Mouse (Mus musculus) midbrain, postnatal 0 days (tissue): ENCODE measurements around the gene Vps13a. TPM values are rescaled to one million over a fixed set of nuclear protein-coding genes. Genes with fewer than 3 reads are reported as not detected.
A peak's percentile ranks its signal among the peaks of the same experiment; 100 is the strongest.

Source experiments
- ATAC-seq: fragments of 200-750 bp; cut with Nextera tagmentation; 2 replicates; pipeline ENCODE4 v1.8.0; 2017; ENCODE audit warnings: moderate number of reproducible peaks, mild to moderate bottlenecking, moderate TSS enrichment, moderate library complexity; ENCODE audit not compliant: low FRiP score
- DNase-seq: peaks from one replicate; pipeline ENCODE4 v3.0.0-alpha.2; 2015; ENCODE audit warnings: low spot score
- H3K27ac ChIP-seq: fragments of 300-500 bp; sonication (generic); 2 replicates; pipeline ENCODE4 v1.5.1; 2014; ENCODE audit warnings: low read depth, mild to moderate bottlenecking, low read length, mixed read lengths
- H3K27me3 ChIP-seq: fragments of 300-500 bp; sonication (generic); 2 replicates; pipeline ENCODE4 v1.6.1; 2014; ENCODE audit warnings: low read length, control low read depth, mixed read lengths; ENCODE audit not compliant: insufficient read depth
- H3K36me3 ChIP-seq: fragments of 300-500 bp; sonication (generic); 2 replicates; pipeline ENCODE4 v1.6.1; 2014; ENCODE audit warnings: low read length, control low read depth, mixed read lengths; ENCODE audit not compliant: insufficient read depth
- H3K4me1 ChIP-seq: fragments of 300-500 bp; sonication (generic); 2 replicates; pipeline ENCODE4 v1.6.1; 2014; ENCODE audit warnings: mild to moderate bottlenecking, control low read depth, antibody characterized with exemption, low read length, mixed read lengths; ENCODE audit not compliant: insufficient read depth
- H3K4me2 ChIP-seq: fragments of 300-500 bp; sonication (generic); 2 replicates; pipeline ENCODE4 v1.6.1; 2014; ENCODE audit warnings: low read depth, mild to moderate bottlenecking, low read length, mixed read lengths; ENCODE audit not compliant: poor library complexity, severe bottlenecking
- H3K4me3 ChIP-seq: fragments of 300-500 bp; sonication (generic); 2 replicates; pipeline ENCODE4 v1.5.1; 2014; ENCODE audit warnings: low read depth, mild to moderate bottlenecking, low read length, moderate library complexity
- H3K9ac ChIP-seq: fragments of 300-500 bp; sonication (generic); replicated peaks from 2 replicates; pipeline ENCODE4 v1.6.1; 2014; ENCODE audit warnings: mild to moderate bottlenecking, low read length, moderate library complexity, mixed read lengths; ENCODE audit not compliant: poor library complexity, severe bottlenecking
- H3K9me3 ChIP-seq: fragments of 300-500 bp; sonication (generic); 2 replicates; pipeline ENCODE4 v1.6.1; 2016; ENCODE audit warnings: low read length, control low read depth
- CTCF ChIP-seq: IDR thresholded peaks from 2 replicates; pipeline ENCODE4 v1.5.1; 2016; ENCODE audit warnings: antibody characterized with exemption, mild to moderate bottlenecking
- WGBS: fragments of 180-500 bp; shearing (Covaris S2); extraction: QIAGEN DNeasy Blood & Tissue Kit; methylation state at CpG from one replicate; pipeline ENCODE4 v1.1.7; 2014; 5-methylcytosine and 5-hydroxymethylcytosine counted together
- polyA plus RNA-seq: library from polyadenylated mRNA; unstranded; fragments of >200 nt; fragmentation: Nextera tagmentation; extraction: Ambion mirVana; gene quantifications from 2 replicates; pipeline ENCODE4 v1.2.1, GENCODE M21; 2015
- total RNA-seq: library from RNA; depleted of rRNA; stranded (reverse); fragments of >200 nt; gene quantifications from 2 replicates; pipeline ENCODE4 v1.2.3, GENCODE M21; 2014; rRNA removed

Vps13a gene
- total and polyA plus RNA-seq, 2 experiments from 2014 or later, result 6.5 to 15.9 TPM

DNA sequence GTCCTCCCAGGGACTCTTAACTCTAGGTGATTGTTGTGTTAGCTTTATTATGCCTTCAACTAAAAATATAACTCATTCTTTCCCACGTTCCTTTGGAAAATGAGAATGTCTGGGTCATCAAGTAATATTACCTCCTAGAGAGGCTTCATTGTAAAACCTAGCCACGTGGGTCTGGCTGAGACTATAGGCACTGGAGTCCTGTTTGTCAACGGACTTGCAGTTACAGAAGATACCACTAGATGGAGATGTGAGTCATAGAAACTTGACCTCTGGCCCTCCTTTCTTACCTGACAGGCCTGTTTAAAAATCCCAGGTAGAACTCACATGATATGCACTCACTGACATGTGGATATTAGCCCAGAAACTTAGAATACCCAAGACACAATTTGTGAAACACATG is 195.4 kb downstream of the Vps13a start:
- Histone ChIP-seq H3K27me3 (no peaks in the 10 kb centered on the region), H3K9ac (no peak overlapping the region), H3K9me3 (no peaks in the 10 kb centered on the region), H3K4me3 (no peak overlapping the region), H3K36me3 (no peaks in the 10 kb centered on the region), H3K27ac (no peak overlapping the region), H3K4me1 (no peaks in the 10 kb centered on the region), H3K4me2 (no peak overlapping the region)
- TF ChIP-seq CTCF, result peak; percentile 63
- ATAC-seq, result no peak
- peak; percentile 49 for DNase-seq
- 16% methylated on average over 3 of the region's 3 CpGs for WGBS

- H3K27me3 ChIP-seq, result no peaks in the 10 kb centered on the region
- WGBS, result 86% methylated on average over 7 of the region's 7 CpGs
- H3K9ac ChIP-seq, result no peak overlapping the region
- TF ChIP-seq CTCF, result no peak
- DNase-seq (no peak), ATAC-seq (no peak)
- H3K4me1 ChIP-seq, result no peaks in the 10 kb centered on the region
- H3K4me2 ChIP-seq, result no peak overlapping the region
- H3K4me3 ChIP-seq, result no peak overlapping the region
- H3K27ac ChIP-seq, result no peak overlapping the region
- H3K9me3 ChIP-seq, result no peaks in the 10 kb centered on the region
- H3K36me3 ChIP-seq, result no peaks in the 10 kb centered on the region
Observed at GRCm38 (mm10) chr19:16584546-16584945, 196.2 kb downstream of the Vps13a start.

GRCm38 (mm10) chr19:16580501-16580900 is 200.2 kb downstream of the Vps13a start:
- TF ChIP-seq CTCF, result no peak
- no peak for DNase-seq
- Histone ChIP-seq H3K27ac (no peak overlapping the region), H3K9ac (no peak overlapping the region), H3K4me3 (no peak overlapping the region), H3K27me3 (no peaks in the 10 kb centered on the region), H3K36me3 (no peaks in the 10 kb centered on the region), H3K4me1 (no peaks in the 10 kb centered on the region), H3K4me2 (no peak overlapping the region), H3K9me3 (no peaks in the 10 kb centered on the region)
- 92% methylated on average over 8 of the region's 8 CpGs for WGBS
- no peak for ATAC-seq

GRCm38 (mm10) chr19:16579656-16580260 is 201.0 kb downstream of the Vps13a start:
- WGBS, result 82% methylated on average over 7 of the region's 7 CpGs
- no peaks in the 10 kb centered on the region for H3K9me3 ChIP-seq
- H3K4me1 ChIP-seq, result no peaks in the 10 kb centered on the region
- no peak overlapping the region for H3K4me3 ChIP-seq
- no peak overlapping the region for H3K27ac ChIP-seq
- no peaks in the 10 kb centered on the region for H3K36me3 ChIP-seq
- ATAC-seq (no peak), DNase-seq (no peak)
- no peak for TF ChIP-seq CTCF
- H3K9ac ChIP-seq, result no peak overlapping the region
- no peak overlapping the region for H3K4me2 ChIP-seq
- no peaks in the 10 kb centered on the region for H3K27me3 ChIP-seq

DNA sequence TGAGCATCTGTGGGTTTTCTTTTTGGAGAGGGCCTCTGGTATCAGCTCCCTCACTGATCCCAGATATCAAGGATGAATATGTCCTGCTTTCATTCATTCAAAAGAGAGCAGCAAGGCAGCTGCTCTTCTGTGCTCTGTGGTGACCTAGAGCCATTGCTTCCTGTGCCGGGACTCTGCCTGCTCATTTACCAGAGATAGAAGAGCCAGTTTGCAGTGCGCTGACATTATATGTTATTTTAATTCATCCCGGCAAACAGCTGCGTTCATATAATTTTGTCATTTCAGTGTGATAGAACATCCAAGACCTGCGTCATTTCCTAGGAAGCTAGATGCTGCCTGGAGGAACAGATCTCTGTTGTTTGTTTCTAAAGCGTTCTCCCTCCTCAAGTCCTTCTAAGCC is 203.9 kb downstream of the Vps13a start:
- Histone ChIP-seq H3K9ac (no peak overlapping the region), H3K36me3 (no peaks in the 10 kb centered on the region), H3K4me3 (no peak overlapping the region), H3K9me3 (no peaks in the 10 kb centered on the region), H3K4me1 (no peaks in the 10 kb centered on the region), H3K27ac (no peak overlapping the region), H3K27me3 (no peaks in the 10 kb centered on the region), H3K4me2 (no peak overlapping the region)
- ATAC-seq (no peak), DNase-seq (no peak)
- 81% methylated on average over 6 of the region's 6 CpGs for WGBS
- no peak for TF ChIP-seq CTCF

Other genes starting within 250 kb of the Vps13a start
- 0.28 TPM in 1 of 2 replicates, not detected in the other for gene Foxb2, start 92.9 kb upstream of the Vps13a start, total RNA-seq
- gene Foxb2, start 92.9 kb upstream of the Vps13a start, polyA plus RNA-seq, result 0.26 and 0.47 TPM in 2 replicates
- gene Prune2, start 175.2 kb upstream of the Vps13a start, total RNA-seq, result 12.1 and 14.3 TPM in 2 replicates
- 10.8 and 12.0 TPM in 2 replicates for gene Prune2, start 175.2 kb upstream of the Vps13a start, polyA plus RNA-seq